26 mouse cellular contexts compared by ENCODE assay signal in the genomic region with DNA sequence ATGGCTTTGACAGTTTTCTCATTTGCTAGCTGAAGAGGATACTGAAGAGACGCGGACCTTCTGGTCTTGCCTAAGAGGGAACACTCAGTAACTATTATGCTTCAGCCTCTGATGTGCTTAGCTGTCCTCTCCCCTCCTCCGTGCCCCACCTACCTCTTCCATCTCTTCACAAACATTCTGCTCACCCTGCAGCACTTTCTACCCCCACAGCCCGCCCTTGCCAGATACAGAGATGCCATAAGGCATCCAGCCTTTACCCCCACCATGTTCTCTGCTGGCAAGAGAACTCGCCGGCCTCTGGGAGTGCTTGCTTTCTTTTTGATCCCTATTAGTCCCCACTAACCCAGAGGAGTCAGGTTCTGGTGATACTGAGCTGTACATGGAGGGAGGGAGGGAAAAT. TPM values are rescaled to one million over a fixed set of nuclear protein-coding genes. Genes with fewer than 3 reads are reported as not detected.
DNase-seq lines count a peak whose midpoint lies in the region; ATAC-seq and TF ChIP-seq lines count a peak whose summit lies in the region.
"Had no signal": no experiment of that assay in that cellular context is flagged by ENCODE, and none has a peak within 500 bp of the region (broad histone marks: within the 10 kb centered on the region; RNA-seq: fewer than 3 reads in every experiment).

No protein-coding gene starts in this region.

- peak overlapping the region; percentile 71 for H3K27ac ChIP-seq in left cerebral cortex, adult 2 months
- H3K27ac ChIP-seq: embryonic facial prominence, embryonic 10.5 days; heart, adult 2 months; heart, embryonic 15.5 days; hindbrain, postnatal 0 days; kidney, embryonic 15.5 days; liver, embryonic 14.5 days; macrophage; midbrain, embryonic 10.5 days had no signal

- no peak overlapping the region for H3K4me3 ChIP-seq in left cerebral cortex, adult 2 months
- H3K4me3 ChIP-seq: embryonic facial prominence, embryonic 10.5 days; heart, adult 2 months; heart, embryonic 15.5 days; kidney, embryonic 15.5 days; midbrain, embryonic 10.5 days had no signal

- no peak for DNase-seq in frontal cortex, postnatal 14 days (ENCODE audit: low spot score in 2 of 2)
- DNase-seq in left cerebral cortex, adult 2 months (ENCODE audit: extremely low spot score in 1 of 2, low spot score in 2 of 2), result no peak
- DNase-seq in left cerebral cortex, adult 11 months (ENCODE audit: low spot score), result no peak
- DNase-seq in right cerebral cortex, adult 2 months (ENCODE audit: low spot score in 2 of 2), result peak; percentile 59 to 60
- DNase-seq in right cerebral cortex, postnatal 14 days, result no peak
- DNase-seq in adrenal gland, postnatal 14 days, result no peak
- DNase-seq in adrenal gland, postnatal 10 days, result no peak
- DNase-seq: cerebellum, adult 18-20 months; gastrocnemius, postnatal 25 days; heart, adult 2 months; right cerebral cortex, postnatal 25 days had no signal

- no peak for TF ChIP-seq CTCF in left cerebral cortex, adult 2 months (IDR thresholded peaks at IDR 0.05)

- ATAC-seq in frontal cortex, adult (ENCODE audit: low TSS enrichment), result peak; percentile 75
- ATAC-seq: forebrain, postnatal 0 days; hindbrain, postnatal 0 days; intestine, postnatal 0 days had no signal

- intact Hi-C loops in left cerebral cortex, adult 2 months (cut with DNase I), result loop anchor here (2.0 kb wide), 1 partner anchor 18 kb away; no protein-coding TSS in a partner anchor

RNA-seq across cellular contexts. Expression of a gene that starts 4.9 kb away (rescaled TPM):
- 1 to 10 TPM; 8.3 to 9.0 TPM for total RNA-seq in left cerebral cortex, adult 2 months (2021)
- 5.4 and 6.2 TPM in 2 replicates for total RNA-seq in adrenal gland, postnatal 14 days (2021)
- total RNA-seq in adrenal gland, postnatal 10 days (2021), result 1 to 10 TPM; 4.9 to 6.9 TPM

RNA-seq across cellular contexts. Expression of a gene that starts 7.2 kb away (rescaled TPM):
- 100 to 1,000 TPM; 166 to 167 TPM for total RNA-seq in left cerebral cortex, adult 2 months (2021)
- 248 and 259 TPM in 2 replicates for total RNA-seq in adrenal gland, postnatal 14 days (2021)
- total RNA-seq in adrenal gland, postnatal 10 days (2021), result 100 to 1,000 TPM; 226 to 247 TPM

RNA-seq across cellular contexts. Expression of a gene that starts 10.6 kb away (rescaled TPM):
- not detected for total RNA-seq in left cerebral cortex, adult 2 months (2021)
- total RNA-seq in adrenal gland, postnatal 14 days (2021), result not detected in 2 replicates
- total RNA-seq in adrenal gland, postnatal 10 days (2021), result not detected
- total RNA-seq: adrenal gland, postnatal 36 days; CH12.LX; forebrain, postnatal 0 days; gastrocnemius, postnatal 25 days; heart, adult 2 months; heart, postnatal 4 days; MEL; monocyte, adult 5-6 weeks had no signal

RNA-seq across cellular contexts. Expression of a gene that starts 30.1 kb away (rescaled TPM):
- total RNA-seq in left cerebral cortex, adult 2 months (2021), result not detected
- not detected in 2 replicates for total RNA-seq in adrenal gland, postnatal 14 days (2021)
- total RNA-seq in adrenal gland, postnatal 10 days (2021), result not detected
- total RNA-seq: adrenal gland, postnatal 36 days; CH12.LX; forebrain, postnatal 0 days; gastrocnemius, postnatal 25 days; heart, adult 2 months; heart, postnatal 4 days; hindbrain, postnatal 0 days; MEL; monocyte, adult 5-6 weeks had no signal

RNA-seq across cellular contexts. Expression of a gene that starts 30.5 kb away (rescaled TPM):
- total RNA-seq in left cerebral cortex, adult 2 months (2021), result 10 to 100 TPM in 1 of 2 experiments, 1 to 10 TPM in 1; 8.2 to 11.3 TPM
- 1.7 and 2.2 TPM in 2 replicates for total RNA-seq in adrenal gland, postnatal 14 days (2021)
- total RNA-seq in adrenal gland, postnatal 10 days (2021), result 1 to 10 TPM; 1.7 to 2.5 TPM

Comparison
In these comparisons a context has a peak if more than half of its experiments do, and no peak if none do; other contexts are left out.
1. DNase-seq: peak in right cerebral cortex, adult 2 months (2 of 2); none in frontal cortex, postnatal 14 days (0 of 2), left cerebral cortex, adult 2 months (0 of 2), left cerebral cortex, adult 11 months (single experiment), right cerebral cortex, postnatal 14 days (single experiment), adrenal gland, postnatal 14 days (single experiment) and adrenal gland, postnatal 10 days (single experiment).